Mouse (Mus musculus) intestine, embryonic 16.5 days (tissue): ENCODE results near the gene Hdgf. TPM values are rescaled to one million over a fixed set of nuclear protein-coding genes. Genes with fewer than 3 reads are reported as not detected.
"Not testable (repeated sequence)": the region's sequence is repeated elsewhere in the genome, so short reads cannot be mapped to it uniquely, and the experiment has no call there.

Experiments
- ATAC-seq: fragments of 200-750 bp; cut with Nextera tagmentation; 2 replicates; pipeline ENCODE4 v1.8.0; 2017; ENCODE audit warnings: moderate TSS enrichment, moderate library complexity
- H3K27ac ChIP-seq: fragments of 300-500 bp; sonication (generic); 2 replicates; pipeline ENCODE4 v1.5.1; 2014; ENCODE audit warnings: mild to moderate bottlenecking, low read length
- H3K27me3 ChIP-seq: fragments of 300-500 bp; sonication (generic); replicated peaks from 2 replicates; pipeline ENCODE4 v1.6.1; 2014; ENCODE audit warnings: low read length, control low read depth, mixed read lengths; ENCODE audit not compliant: control insufficient read depth, insufficient read depth
- H3K36me3 ChIP-seq: fragments of 300-500 bp; sonication (generic); 2 replicates; pipeline ENCODE4 v1.6.1; 2014; ENCODE audit warnings: low read length, control low read depth; ENCODE audit not compliant: control insufficient read depth, insufficient read depth
- H3K4me1 ChIP-seq: fragments of 300-500 bp; sonication (generic); 2 replicates; pipeline ENCODE4 v1.6.1; 2014; ENCODE audit warnings: low read length, control low read depth, mixed read lengths; ENCODE audit not compliant: control insufficient read depth, insufficient read depth
- H3K4me2 ChIP-seq: fragments of 300-500 bp; sonication (generic); 2 replicates; pipeline ENCODE4 v1.6.1; 2014; ENCODE audit warnings: low read depth, low read length, control low read depth
- H3K4me3 ChIP-seq: fragments of 300-500 bp; sonication (generic); 2 replicates; pipeline ENCODE4 v1.5.1; 2014; ENCODE audit warnings: mild to moderate bottlenecking, low read length
- H3K9ac ChIP-seq: fragments of 300-500 bp; sonication (generic); 2 replicates; pipeline ENCODE4 v1.6.1; 2014; ENCODE audit warnings: low read depth, low read length
- H3K9me3 ChIP-seq: fragments of 300-500 bp; sonication (generic); 2 replicates; pipeline ENCODE4 v1.6.1; 2016; ENCODE audit warnings: low read length, control low read depth; ENCODE audit not compliant: control insufficient read depth
- WGBS: fragments of 180-500 bp; shearing (Covaris S2); extraction: QIAGEN DNeasy Blood & Tissue Kit; methylation state at CpG from one replicate; pipeline ENCODE4 v1.1.7; 2014; 5-methylcytosine and 5-hydroxymethylcytosine counted together
- polyA plus RNA-seq: library from polyadenylated mRNA; unstranded; fragments of >200 nt; fragmentation: Nextera tagmentation; extraction: Ambion mirVana; gene quantifications from 2 replicates; pipeline ENCODE4 v1.2.1, GENCODE M21; 2015

Gene Hdgf
- 75.5 and 76.0 TPM in 2 replicates for polyA plus RNA-seq

- WGBS, result 1% methylated on average over 51 of the region's 57 CpGs
Observed at GRCm38 (mm10) chr3:87905880-87906485, at the start of gene Hdgf. TSS of gene Hdgf (plus strand) at chr3:87906321.

GRCm38 (mm10) chr3:87857666-87858065 lies 48.5 kb upstream of the Hdgf start:
- ATAC-seq, result no peak
- Histone ChIP-seq H3K27ac (no peak overlapping the region), H3K27me3 (no peaks in the 10 kb centered on the region), H3K36me3 (peaks cover 21% of the 10 kb centered on the region; the same call in 1 of the 2 replicates), H3K4me1 (peaks cover 8% of the 10 kb centered on the region; the same call in 1 of the 2 replicates), H3K9ac (no peak overlapping the region), H3K4me2 (no peak overlapping the region), H3K9me3 (no peaks in the 10 kb centered on the region), H3K4me3 (no peak overlapping the region)
- 95% methylated on average over 8 of the region's 8 CpGs for WGBS

More at GRCm38 (mm10) chr3:87905880-87906485, at the start of gene Hdgf:
- Histone ChIP-seq H3K4me1 (peaks cover 27% of the 10 kb centered on the region), H3K9me3 (no peaks in the 10 kb centered on the region), H3K27me3 (no peaks in the 10 kb centered on the region), H3K36me3 (no peaks in the 10 kb centered on the region), H3K4me3 (peak within 1 kb of the TSS; percentile 98), H3K4me2 (peak within 1 kb of the TSS; percentile 72), H3K27ac (peak within 1 kb of the TSS; percentile 95), H3K9ac (peak within 1 kb of the TSS; percentile 99)
- peak; percentile 87 for ATAC-seq

- Histone ChIP-seq H3K27me3 (no peaks in the 10 kb centered on the region), H3K36me3 (peaks cover 25% of the 10 kb centered on the region), H3K27ac (no peak overlapping the region), H3K4me1 (peaks cover 6% of the 10 kb centered on the region; the same call in 1 of the 2 replicates), H3K4me2 (no peak overlapping the region), H3K4me3 (no peak overlapping the region), H3K9me3 (no peaks in the 10 kb centered on the region), H3K9ac (no peak overlapping the region)
- ATAC-seq, result peak; percentile 65
- WGBS, result 27% methylated on average over 3 of the region's 3 CpGs
Observed at GRCm38 (mm10) chr3:87859813-87860212, 46.3 kb upstream of the Hdgf start.

- H3K4me3 ChIP-seq, ATAC-seq, H3K9ac ChIP-seq, H3K4me2 ChIP-seq, H3K27ac ChIP-seq, H3K27me3 ChIP-seq, H3K4me1 ChIP-seq, H3K9me3 ChIP-seq: not testable (repeated sequence)
- 92% methylated on average over 4 of the region's 4 CpGs for WGBS
- peaks cover 19% of the 10 kb centered on the region for H3K36me3 ChIP-seq
Observed at GRCm38 (mm10) chr3:87864111-87864510, 42.0 kb upstream of the Hdgf start.

GRCm38 (mm10) chr3:87877730-87878129 lies 28.4 kb upstream of the Hdgf start:
- no peaks in the 10 kb centered on the region for H3K36me3 ChIP-seq
- no peak overlapping the region for H3K4me2 ChIP-seq
- no peaks in the 10 kb centered on the region for H3K27me3 ChIP-seq
- no peaks in the 10 kb centered on the region for H3K9me3 ChIP-seq
- ATAC-seq, result no peak
- no peaks in the 10 kb centered on the region for H3K4me1 ChIP-seq
- H3K27ac ChIP-seq, result no peak overlapping the region
- no peak overlapping the region for H3K4me3 ChIP-seq
- no peak overlapping the region for H3K9ac ChIP-seq
- WGBS, result 91% methylated on average over 4 of the region's 4 CpGs

GRCm38 (mm10) chr3:87884291-87884690 lies 21.8 kb upstream of the Hdgf start:
- Histone ChIP-seq H3K27ac (peak overlapping the region; percentile 96; the same call in 1 of the 2 replicates), H3K4me3 (peak overlapping the region; percentile 100), H3K36me3 (no peaks in the 10 kb centered on the region), H3K9me3 (no peaks in the 10 kb centered on the region), H3K9ac (peak overlapping the region; percentile 96), H3K27me3 (no peaks in the 10 kb centered on the region), H3K4me2 (peak overlapping the region; percentile 74), H3K4me1 (peaks cover 17% of the 10 kb centered on the region)
- no peak for ATAC-seq
- 1% methylated on average over 3 of the region's 3 CpGs for WGBS

GRCm38 (mm10) chr3:87884708-87885251 lies 21.3 kb upstream of the Hdgf start:
- ATAC-seq, result no peak; the same call in none of the 2 replicates
- Histone ChIP-seq H3K4me1 (peaks cover 17% of the 10 kb centered on the region), H3K36me3 (no peaks in the 10 kb centered on the region), H3K27ac (peak overlapping the region; percentile 96), H3K9ac (peak overlapping the region; percentile 96), H3K4me3 (peak overlapping the region; percentile 100), H3K4me2 (peak overlapping the region; percentile 74), H3K9me3 (no peaks in the 10 kb centered on the region), H3K27me3 (no peaks in the 10 kb centered on the region)
- under 1% methylated on average over 24 of the region's 28 CpGs for WGBS

GRCm38 (mm10) chr3:87885281-87886003 lies 20.7 kb upstream of the Hdgf start, which contains the start of gene Prcc:
TSS of gene Prcc (minus strand) at chr3:87885608.
- WGBS, result under 1% methylated on average over 33 of the region's 33 CpGs
- H3K4me2 ChIP-seq, result peak within 1 kb of the TSS; percentile 74
- H3K27ac ChIP-seq, result peak within 1 kb of the TSS; percentile 96
- peaks cover 17% of the 10 kb centered on the region for H3K4me1 ChIP-seq
- H3K27me3 ChIP-seq, result no peaks in the 10 kb centered on the region
- H3K36me3 ChIP-seq, result no peaks in the 10 kb centered on the region
- H3K4me3 ChIP-seq, result peak within 1 kb of the TSS; percentile 100
- ATAC-seq, result peak; percentile 97
- H3K9me3 ChIP-seq, result no peaks in the 10 kb centered on the region
- peak within 1 kb of the TSS; percentile 96 for H3K9ac ChIP-seq

- peaks cover 17% of the 10 kb centered on the region for H3K4me1 ChIP-seq
- WGBS, result 7% methylated on average over 10 of the region's 10 CpGs
- no peaks in the 10 kb centered on the region for H3K27me3 ChIP-seq
- peak; percentile 17 for ATAC-seq
- H3K9ac ChIP-seq, result peak overlapping the region; percentile 54
- no peaks in the 10 kb centered on the region for H3K9me3 ChIP-seq
- no peaks in the 10 kb centered on the region for H3K36me3 ChIP-seq
- peak overlapping the region; percentile 100 for H3K4me3 ChIP-seq
- H3K4me2 ChIP-seq, result peak overlapping the region; percentile 49
- no peak overlapping the region for H3K27ac ChIP-seq
Observed at GRCm38 (mm10) chr3:87886004-87886365, 20.1 kb upstream of the Hdgf start.
